Mouse (Mus musculus): ENCODE measurements around the gene Osm. TPM values are rescaled to one million over a fixed set of nuclear protein-coding genes. Genes with fewer than 3 reads are reported as not detected.

Osm gene
- polyA plus RNA-seq, 1 experiment from 2014 or later = not detected

- H3K36me3 ChIP-seq (ENCODE audit: control insufficient read depth, insufficient read depth) = no peaks in the 10 kb centered on the region
- no peak for ATAC-seq
- WGBS = 47% methylated on average over 28 of the region's 28 CpGs
- peaks cover 8% of the 10 kb centered on the region for H3K4me1 ChIP-seq (replicated peaks; ENCODE audit: control insufficient read depth, insufficient read depth, low read length)
- H3K4me2 ChIP-seq (ENCODE audit: low read length) = no peak overlapping the region
- H3K27me3 ChIP-seq (replicated peaks; ENCODE audit: control insufficient read depth, insufficient read depth, low read length) = peaks cover 14% of the 10 kb centered on the region
- no peak overlapping the region for H3K9ac ChIP-seq (replicated peaks; ENCODE audit: low read depth, low read length)
- no peak overlapping the region for H3K4me3 ChIP-seq (replicated peaks; ENCODE audit: low read length)
- H3K27ac ChIP-seq (ENCODE audit: low read length) = no peak overlapping the region
- H3K9me3 ChIP-seq (ENCODE audit: control insufficient read depth, low read length) = peaks cover 6% of the 10 kb centered on the region
These were observed 15.5 kb upstream of the Osm start for GRCm38 (mm10) chr11:4220443-4221400.

- no peaks in the 10 kb centered on the region for H3K36me3 ChIP-seq (ENCODE audit: control insufficient read depth, insufficient read depth)
- no peak overlapping the region for H3K27ac ChIP-seq (ENCODE audit: low read length)
- peaks cover 6% of the 10 kb centered on the region for H3K9me3 ChIP-seq (ENCODE audit: control insufficient read depth, low read length)
- H3K4me3 ChIP-seq (replicated peaks; ENCODE audit: low read length) = no peak overlapping the region
- WGBS = 73% methylated on average over 17 of the region's 17 CpGs
- H3K4me2 ChIP-seq (ENCODE audit: low read length) = no peak overlapping the region
- no peak for ATAC-seq
- peaks cover 14% of the 10 kb centered on the region for H3K27me3 ChIP-seq (replicated peaks; ENCODE audit: control insufficient read depth, insufficient read depth, low read length)
- H3K9ac ChIP-seq (replicated peaks; ENCODE audit: low read depth, low read length) = no peak overlapping the region
- H3K4me1 ChIP-seq (replicated peaks; ENCODE audit: control insufficient read depth, insufficient read depth, low read length) = peaks cover 6% of the 10 kb centered on the region
These were observed 13.9 kb upstream of the Osm start for GRCm38 (mm10) chr11:4222046-4222950.

GRCm38 (mm10) chr11:4223393-4224188 is 12.6 kb upstream of the Osm start:
- Histone ChIP-seq H3K27ac (ENCODE audit: low read length) (no peak overlapping the region), H3K9ac (replicated peaks; ENCODE audit: low read depth, low read length) (no peak overlapping the region), H3K27me3 (replicated peaks; ENCODE audit: control insufficient read depth, insufficient read depth, low read length) (peaks cover 3% of the 10 kb centered on the region; the same call in 1 of the 2 replicates), H3K4me1 (replicated peaks; ENCODE audit: control insufficient read depth, insufficient read depth, low read length) (no peaks in the 10 kb centered on the region), H3K9me3 (ENCODE audit: control insufficient read depth, low read length) (no peaks in the 10 kb centered on the region), H3K4me3 (replicated peaks; ENCODE audit: low read length) (no peak overlapping the region), H3K4me2 (ENCODE audit: low read length) (no peak overlapping the region), H3K36me3 (ENCODE audit: control insufficient read depth, insufficient read depth) (no peaks in the 10 kb centered on the region)
- no peak for ATAC-seq
- WGBS = 40% methylated on average over 5 of the region's 7 CpGs

- no peak overlapping the region for H3K27ac ChIP-seq (ENCODE audit: low read length)
- no peaks in the 10 kb centered on the region for H3K9me3 ChIP-seq (ENCODE audit: control insufficient read depth, low read length)
- no peak overlapping the region for H3K9ac ChIP-seq (replicated peaks; ENCODE audit: low read depth, low read length)
- H3K4me1 ChIP-seq (replicated peaks; ENCODE audit: control insufficient read depth, insufficient read depth, low read length) = no peaks in the 10 kb centered on the region
- H3K4me3 ChIP-seq (replicated peaks; ENCODE audit: low read length) = no peak overlapping the region
- 0 out of 2 replicates have a peak, but pooled peaks cover 3% of the 10 kb centered on the region for H3K27me3 ChIP-seq (replicated peaks; ENCODE audit: control insufficient read depth, insufficient read depth, low read length)
- no peak for ATAC-seq
- WGBS = 51% methylated on average over 2 of the region's 2 CpGs
- H3K36me3 ChIP-seq (ENCODE audit: control insufficient read depth, insufficient read depth) = no peaks in the 10 kb centered on the region
- H3K4me2 ChIP-seq (ENCODE audit: low read length) = no peak overlapping the region
These were observed 12.0 kb upstream of the Osm start for GRCm38 (mm10) chr11:4224223-4224622.

GRCm38 (mm10) chr11:4226569-4227325 is 9.5 kb upstream of the Osm start:
- H3K4me3 ChIP-seq (replicated peaks; ENCODE audit: low read length) = no peak overlapping the region
- no peak for ATAC-seq
- no peaks in the 10 kb centered on the region for H3K36me3 ChIP-seq (ENCODE audit: control insufficient read depth, insufficient read depth)
- no peak overlapping the region for H3K4me2 ChIP-seq (ENCODE audit: low read length)
- H3K27me3 ChIP-seq (replicated peaks; ENCODE audit: control insufficient read depth, insufficient read depth, low read length) = no peaks in the 10 kb centered on the region
- H3K9ac ChIP-seq (replicated peaks; ENCODE audit: low read depth, low read length) = no peak overlapping the region
- H3K27ac ChIP-seq (ENCODE audit: low read length) = no peak overlapping the region
- H3K4me1 ChIP-seq (replicated peaks; ENCODE audit: control insufficient read depth, insufficient read depth, low read length) = no peaks in the 10 kb centered on the region
- WGBS = 73% methylated on average over 5 of the region's 5 CpGs
- no peaks in the 10 kb centered on the region for H3K9me3 ChIP-seq (ENCODE audit: control insufficient read depth, low read length)

GRCm38 (mm10) chr11:4228463-4228862 is 7.8 kb upstream of the Osm start:
- Histone ChIP-seq H3K4me2 (ENCODE audit: low read length) (no peak overlapping the region), H3K27me3 (replicated peaks; ENCODE audit: control insufficient read depth, insufficient read depth, low read length) (no peaks in the 10 kb centered on the region), H3K36me3 (ENCODE audit: control insufficient read depth, insufficient read depth) (no peaks in the 10 kb centered on the region), H3K9ac (replicated peaks; ENCODE audit: low read depth, low read length) (no peak overlapping the region), H3K9me3 (ENCODE audit: control insufficient read depth, low read length) (no peaks in the 10 kb centered on the region), H3K4me3 (replicated peaks; ENCODE audit: low read length) (no peak overlapping the region), H3K27ac (ENCODE audit: low read length) (no peak overlapping the region), H3K4me1 (replicated peaks; ENCODE audit: control insufficient read depth, insufficient read depth, low read length) (no peaks in the 10 kb centered on the region)
- ATAC-seq = no peak
- 48% methylated on average over 8 of the region's 8 CpGs for WGBS

GRCm38 (mm10) chr11:4229841-4230240 is 6.4 kb upstream of the Osm start:
- Histone ChIP-seq H3K27me3 (replicated peaks; ENCODE audit: control insufficient read depth, insufficient read depth, low read length) (no peaks in the 10 kb centered on the region), H3K4me3 (replicated peaks; ENCODE audit: low read length) (no peak overlapping the region), H3K36me3 (ENCODE audit: control insufficient read depth, insufficient read depth) (no peaks in the 10 kb centered on the region), H3K9ac (replicated peaks; ENCODE audit: low read depth, low read length) (no peak overlapping the region), H3K9me3 (ENCODE audit: control insufficient read depth, low read length) (no peaks in the 10 kb centered on the region), H3K27ac (ENCODE audit: low read length) (no peak overlapping the region), H3K4me1 (replicated peaks; ENCODE audit: control insufficient read depth, insufficient read depth, low read length) (no peaks in the 10 kb centered on the region), H3K4me2 (ENCODE audit: low read length) (no peak overlapping the region)
- ATAC-seq = no peak
- 70% methylated on average over 4 of the region's 4 CpGs for WGBS

- H3K27me3 ChIP-seq (replicated peaks; ENCODE audit: control insufficient read depth, insufficient read depth, low read length) = no peaks in the 10 kb centered on the region
- no peaks in the 10 kb centered on the region for H3K9me3 ChIP-seq (ENCODE audit: control insufficient read depth, low read length)
- WGBS = 90% methylated on average over 2 of the region's 2 CpGs
- no peak for ATAC-seq
- H3K4me3 ChIP-seq (replicated peaks; ENCODE audit: low read length) = no peak overlapping the region
- no peak overlapping the region for H3K9ac ChIP-seq (replicated peaks; ENCODE audit: low read depth, low read length)
- H3K4me2 ChIP-seq (ENCODE audit: low read length) = no peak overlapping the region
- H3K27ac ChIP-seq (ENCODE audit: low read length) = no peak overlapping the region
- no peaks in the 10 kb centered on the region for H3K4me1 ChIP-seq (replicated peaks; ENCODE audit: control insufficient read depth, insufficient read depth, low read length)
- H3K36me3 ChIP-seq (ENCODE audit: control insufficient read depth, insufficient read depth) = no peaks in the 10 kb centered on the region
These were observed 4.8 kb upstream of the Osm start for GRCm38 (mm10) chr11:4231435-4231834.

Data from forebrain, embryonic 16.5 days (tissue).